Mouse (Mus musculus) heart, postnatal 36 days (tissue): ENCODE measurements around the gene Coro1b. TPM values are rescaled to one million over a fixed set of nuclear protein-coding genes. Genes with fewer than 3 reads are reported as not detected.
A peak's percentile ranks its signal among the peaks of the same experiment; 100 is the strongest.

Experiments
- DNase-seq, 2 experiments: peaks; one replicate each; pipeline ENCODE4 v3.0.0; 2021 to 2022
- intact Hi-C: fragments of 180-260 bp; cut with DNase I; formaldehyde crosslinking; loops from one replicate; pipeline ENCODE4 v1.15.1; 2025
- total RNA-seq, 2 experiments: library from RNA; stranded (reverse); gene quantifications; 2 replicates each; pipeline ENCODE4 v1.2.3; 2021

Gene Coro1b
- total RNA-seq, 2 experiments from 2014 or later: 52.4 to 55.6 TPM

DNA sequence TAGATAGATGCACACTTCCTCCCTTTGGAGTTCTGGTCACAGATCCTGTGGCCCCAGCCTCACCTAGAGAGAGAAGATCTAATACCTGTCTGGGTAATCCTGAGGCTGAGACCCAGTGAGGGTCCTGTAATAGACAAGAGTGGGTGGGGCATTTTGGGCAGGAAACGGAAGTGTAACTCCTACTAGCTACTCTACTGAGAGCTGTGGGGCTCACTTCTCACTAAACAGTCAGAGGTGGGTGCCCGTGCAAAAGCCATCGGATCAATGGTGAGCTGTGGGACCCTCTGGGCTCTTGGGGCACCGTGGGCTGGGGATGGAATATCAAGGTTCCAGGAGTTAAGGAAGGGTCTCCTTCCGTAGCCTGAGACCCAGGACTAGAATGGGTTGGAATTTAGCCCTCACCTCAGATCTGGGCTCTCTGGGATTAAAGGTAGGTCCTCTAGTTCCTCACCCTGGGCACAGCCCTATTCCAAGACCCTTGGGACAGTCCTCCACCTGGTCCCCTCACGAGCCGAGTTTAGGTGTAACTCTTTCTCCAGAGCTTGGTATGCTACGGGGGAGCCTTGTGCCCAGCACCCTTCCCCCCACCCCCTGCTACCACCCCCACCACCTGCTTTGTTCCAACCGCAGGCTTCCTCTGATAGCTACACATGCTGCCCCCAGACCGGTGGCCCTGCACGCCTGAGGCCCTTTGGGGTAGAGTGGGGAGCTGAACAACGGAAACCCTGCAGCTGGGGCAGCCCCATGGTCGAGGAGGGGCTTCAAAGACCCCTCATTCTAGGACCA lies 6.2 kb downstream of the Coro1b start:
- intact Hi-C loops: no loop called here
- DNase-seq: no peak

DNA sequence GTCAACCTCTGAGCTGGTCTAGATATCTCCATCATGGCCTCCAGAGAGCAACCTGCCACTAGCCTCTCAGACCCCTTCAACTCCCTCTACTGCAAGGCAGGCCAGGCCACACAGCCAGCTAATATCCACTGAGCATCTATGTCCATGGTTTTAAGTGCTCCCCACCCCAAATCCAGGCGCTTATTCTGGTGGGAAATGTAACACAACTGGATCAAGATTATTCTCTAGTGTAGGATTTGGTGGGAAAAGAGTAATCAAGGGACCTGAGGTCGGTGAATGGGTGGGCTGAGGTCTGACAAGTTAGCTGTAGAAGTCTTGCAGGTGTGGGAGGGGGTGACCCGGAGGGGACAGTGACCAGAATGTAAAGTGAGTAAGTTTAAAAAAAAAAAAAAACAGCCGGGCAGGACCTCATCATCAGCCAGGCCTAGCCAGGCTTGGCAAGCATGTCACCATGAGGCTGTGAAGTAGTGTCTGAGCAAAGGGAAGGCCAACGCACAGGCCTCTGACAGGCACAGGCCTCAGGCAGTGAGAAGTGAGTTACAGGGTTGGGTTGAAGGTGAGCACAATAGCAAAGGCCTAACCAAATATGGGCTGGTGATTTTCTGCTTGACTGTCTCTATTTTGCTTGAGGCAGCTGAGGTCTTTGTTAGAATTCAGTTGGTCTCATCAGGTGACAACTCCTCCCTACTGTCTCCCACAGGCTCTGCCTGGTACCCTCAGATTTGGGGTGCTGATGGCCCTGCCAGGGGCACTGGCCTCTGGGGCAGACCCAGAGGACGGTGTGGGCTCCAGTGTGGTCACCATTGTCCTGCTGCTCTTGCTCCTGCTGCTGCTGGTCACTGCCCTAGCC lies 7.0 kb downstream of the Coro1b start:
- DNase-seq: no peak

DNA sequence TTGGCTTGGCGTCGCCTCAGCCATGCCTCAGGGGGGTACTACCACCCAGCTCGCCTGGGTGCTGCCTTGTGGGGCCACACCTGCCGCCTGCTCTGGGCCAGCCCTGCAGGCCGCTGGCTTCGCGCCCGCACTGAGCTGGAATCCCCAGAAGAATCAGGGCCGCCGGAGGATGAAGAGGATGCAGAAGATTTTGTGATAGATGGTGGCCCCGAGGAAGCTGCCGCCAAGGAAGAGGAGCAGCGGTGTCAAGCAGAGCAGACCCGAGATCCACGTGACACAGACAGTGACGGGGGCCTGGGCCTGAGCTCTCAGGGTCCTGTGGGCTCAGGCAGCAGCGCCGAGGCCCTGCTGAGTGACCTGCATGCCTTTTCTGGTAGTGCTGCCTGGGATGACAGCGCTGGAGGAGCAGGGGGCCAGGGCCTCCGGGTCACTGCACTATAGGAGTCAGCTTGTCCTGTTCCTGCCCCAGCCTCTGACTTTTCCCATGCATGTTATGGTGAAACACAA lies 7.7 kb downstream of the Coro1b start:
- no peak for DNase-seq
- intact Hi-C loops: no loop called here

More for the DNA sequence above, 7.0 kb downstream of the Coro1b start:
- intact Hi-C loops: no loop called here

DNA sequence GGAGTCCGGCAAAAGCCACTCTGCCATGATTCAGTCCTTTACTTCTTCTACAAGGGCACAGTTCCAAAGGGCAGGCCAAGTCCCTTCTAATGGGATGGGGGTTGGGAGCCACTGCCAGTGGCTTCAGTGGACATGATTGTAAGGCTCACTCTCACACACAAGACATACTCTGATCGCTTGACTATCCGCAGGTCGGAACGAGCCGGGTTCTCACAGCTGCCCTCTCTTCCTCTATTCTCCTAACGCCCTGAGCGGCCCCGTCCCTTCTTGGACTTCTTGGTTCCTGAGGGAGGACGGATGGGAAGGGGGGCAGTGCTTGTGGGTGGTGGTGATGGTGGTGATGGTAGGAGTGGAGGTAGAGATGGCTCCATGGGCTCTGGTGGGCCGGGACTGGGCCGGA lies 8.4 kb downstream of the Coro1b start:
- no peak for DNase-seq
- intact Hi-C loops: no loop called here

DNA sequence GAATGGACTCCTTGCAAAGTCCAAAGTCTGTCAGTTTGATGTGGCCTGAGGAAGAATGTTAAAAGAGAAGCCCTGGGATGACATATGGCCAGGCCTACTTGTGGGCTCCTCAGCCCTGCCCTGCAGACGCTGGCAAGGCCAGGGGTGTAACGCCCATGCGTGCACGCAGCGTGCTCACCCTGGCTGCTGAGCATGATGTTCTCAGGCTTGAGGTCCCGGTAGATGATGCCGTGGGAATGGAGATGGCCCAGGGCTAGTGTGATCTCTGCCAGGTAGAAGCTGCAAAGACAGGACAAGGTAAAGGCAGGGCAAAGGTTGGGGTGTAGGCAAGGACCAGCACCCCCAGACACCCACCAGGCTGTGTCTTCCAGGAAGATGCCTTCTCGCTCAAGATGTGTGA lies 10.6 kb downstream of the Coro1b start:
- intact Hi-C loops: no loop called here
- no peak for DNase-seq

DNA sequence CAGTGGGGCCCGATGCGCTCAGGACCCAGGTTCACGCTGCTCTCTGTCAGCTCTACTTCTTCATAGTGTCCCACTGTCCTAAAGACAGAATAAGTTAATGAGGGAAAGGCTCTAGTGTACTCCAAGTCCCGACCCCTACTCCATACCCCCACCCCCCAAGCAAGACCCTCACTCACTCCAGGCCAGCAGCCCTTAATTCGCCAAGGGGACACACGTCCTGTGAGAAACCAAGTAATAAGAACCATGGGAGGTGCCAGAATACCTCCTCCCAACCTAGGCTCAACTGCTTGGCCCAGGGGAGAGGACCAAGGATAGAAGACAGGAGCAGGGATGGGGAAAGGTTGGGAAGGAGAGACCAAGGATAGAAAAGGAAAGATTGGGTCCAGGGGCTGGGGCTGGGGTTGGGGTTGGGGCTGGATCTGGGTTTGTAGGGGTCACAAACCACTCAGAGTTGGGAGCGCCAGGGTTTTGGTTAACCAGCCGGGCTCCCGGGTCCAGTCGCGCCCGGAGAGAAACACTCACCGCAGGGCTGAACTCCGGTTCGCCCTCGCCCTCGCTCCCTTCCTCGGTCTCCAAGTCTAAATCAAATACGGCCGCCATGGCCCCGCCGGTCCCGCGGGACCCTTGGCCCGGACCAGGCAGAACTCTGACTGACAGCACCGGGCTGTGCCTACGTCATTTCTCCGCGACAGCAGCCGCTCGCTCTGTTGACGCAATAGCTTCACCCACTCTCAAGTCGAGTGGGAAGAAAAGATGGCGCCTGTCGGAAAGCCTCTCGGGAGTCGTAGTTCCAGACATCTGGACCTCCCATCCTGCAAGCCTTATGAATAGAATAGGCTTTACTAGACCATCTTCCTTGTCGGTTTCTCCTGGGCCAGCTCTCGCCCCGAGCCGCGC lies 14.5 kb downstream of the Coro1b start, which contains the start of gene Rps6kb2:
Rps6kb2 (minus strand) TSS at position 709 of the 897 bp plus-strand sequence.
- intact Hi-C loops: loop anchor here (2.0 kb wide), 1 partner anchor 36 kb away; no protein-coding TSS in a partner anchor
- DNase-seq: peak; percentile 95 to 97

DNA sequence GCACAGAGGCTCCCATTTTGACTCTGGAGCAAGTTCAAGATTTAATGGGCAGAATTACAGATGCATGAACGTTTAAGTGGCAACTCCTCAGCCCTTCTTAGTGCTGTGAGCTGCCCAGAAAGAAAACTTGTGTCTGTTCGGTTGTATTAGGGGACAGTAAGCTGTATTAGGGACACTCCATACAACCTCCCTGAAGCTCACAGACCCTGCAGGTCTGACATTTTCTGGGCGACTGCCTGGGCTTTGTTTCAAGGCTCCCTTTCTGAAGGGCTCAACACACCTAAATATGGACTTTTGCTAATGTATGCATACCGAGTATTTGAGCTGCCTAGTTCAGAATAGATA lies 15.1 kb downstream of the Coro1b start:
- no peak for DNase-seq
- intact Hi-C loops: loop anchor here (2.0 kb wide), 1 partner anchor 37 kb away; no protein-coding TSS in a partner anchor

DNA sequence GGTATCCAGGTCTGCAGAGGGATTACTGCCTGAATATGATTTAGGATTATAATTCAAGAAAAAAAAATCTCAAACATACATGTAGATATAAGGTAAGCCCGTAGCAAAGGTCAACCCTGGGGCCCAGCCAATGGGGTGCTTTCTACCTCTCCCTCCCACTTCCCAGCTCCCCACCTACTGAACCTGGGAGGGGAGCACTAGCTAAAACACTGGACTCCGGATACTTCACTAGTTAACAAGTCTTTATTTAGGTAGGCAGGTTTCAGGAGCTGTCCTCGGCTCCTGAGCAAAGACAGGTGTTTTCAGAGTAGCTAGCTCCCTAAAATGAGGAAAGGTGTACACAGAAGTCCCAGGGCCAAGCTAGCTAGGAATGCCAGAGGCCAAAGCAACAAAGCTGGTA lies 15.7 kb downstream of the Coro1b start:
- intact Hi-C loops: no loop called here
- DNase-seq: no peak

DNA sequence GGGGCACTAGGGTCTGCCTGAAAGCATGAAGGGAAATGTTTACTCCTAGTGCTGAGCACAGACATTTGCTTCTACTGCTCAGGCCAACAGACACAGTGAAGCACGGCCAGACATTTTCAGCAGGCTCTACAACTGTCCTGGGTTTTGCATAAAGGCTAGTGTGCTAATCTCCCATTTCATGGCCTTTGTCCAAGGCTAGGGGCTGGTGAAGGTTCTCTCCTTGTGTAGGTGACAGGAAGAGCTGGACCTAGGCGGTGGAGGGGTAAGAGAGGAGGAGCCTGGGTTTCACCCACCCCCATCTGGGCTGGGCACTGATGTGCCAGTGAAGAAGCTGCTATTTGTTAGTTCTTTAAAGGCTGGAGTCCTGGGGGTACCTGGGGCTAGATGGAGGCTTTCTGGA lies 16.3 kb downstream of the Coro1b start:
- intact Hi-C loops: no loop called here
- DNase-seq: no peak

DNA sequence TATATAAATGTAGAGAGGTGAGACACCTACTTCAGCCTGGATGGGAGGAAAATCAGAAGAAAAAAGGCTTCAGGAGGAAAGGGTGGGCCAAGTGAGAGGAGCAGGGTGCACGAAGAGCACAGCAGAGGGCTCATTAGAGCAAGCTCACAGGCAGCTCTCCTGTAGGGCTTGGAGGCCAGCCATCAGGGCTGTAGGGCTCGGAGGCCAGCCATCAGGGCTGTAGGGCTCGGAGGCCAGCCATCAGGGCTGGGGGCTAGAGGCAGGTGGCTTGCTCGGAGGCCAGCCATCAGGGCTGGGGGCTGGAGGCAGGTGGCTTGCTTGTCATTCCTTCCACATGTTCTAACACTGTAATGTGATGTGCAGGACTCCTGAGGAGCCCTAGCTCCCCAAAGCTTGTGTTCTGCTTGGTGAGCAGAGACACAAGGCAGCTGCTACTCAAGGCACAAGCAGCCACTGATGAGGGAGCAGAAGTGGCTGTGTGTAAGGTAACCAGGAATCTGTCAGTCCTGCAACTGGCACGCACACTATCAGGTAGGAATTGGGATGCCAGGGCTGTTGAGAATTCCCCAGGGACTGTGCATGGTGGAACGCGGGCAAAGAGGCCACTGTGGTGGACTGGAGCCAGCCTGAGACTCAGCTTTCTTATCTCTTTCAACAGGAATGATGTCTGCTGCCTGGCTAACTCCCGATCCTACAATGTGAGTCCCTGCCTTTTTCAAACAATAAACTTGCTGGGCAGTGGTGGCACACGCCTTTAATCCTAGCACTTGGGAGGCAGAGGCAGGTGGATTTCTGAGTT lies 18.5 kb downstream of the Coro1b start:
- DNase-seq: no peak

DNA sequence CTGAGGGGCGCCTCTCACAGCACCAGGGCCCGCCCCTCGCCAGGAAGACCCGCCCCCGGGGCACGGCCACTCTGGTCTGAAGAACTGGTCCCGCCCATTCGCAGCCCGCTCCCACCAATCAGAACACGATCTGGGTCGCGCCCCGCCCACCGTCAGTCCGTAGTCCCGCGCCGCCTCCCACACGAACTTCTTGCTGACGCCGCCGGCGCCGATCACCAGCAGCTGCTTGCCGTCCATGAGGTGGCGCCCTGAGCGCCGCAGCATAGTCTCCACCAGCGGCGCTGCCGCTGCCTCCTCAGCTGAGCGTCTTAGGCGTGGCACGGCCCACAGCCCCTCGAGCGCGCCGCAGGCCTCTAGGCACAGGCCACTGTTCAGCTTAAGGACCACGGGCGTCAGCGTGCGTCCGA lies 21.0 kb downstream of the Coro1b start:
- peak; percentile 99 to 100 for DNase-seq
- intact Hi-C loops: loop anchor here (1.0 kb wide), 1 partner anchor 22 kb away; the partner anchor contains the start of gene Tbc1d10c

More for the DNA sequence above, 18.5 kb downstream of the Coro1b start:
- intact Hi-C loops: no loop called here

DNA sequence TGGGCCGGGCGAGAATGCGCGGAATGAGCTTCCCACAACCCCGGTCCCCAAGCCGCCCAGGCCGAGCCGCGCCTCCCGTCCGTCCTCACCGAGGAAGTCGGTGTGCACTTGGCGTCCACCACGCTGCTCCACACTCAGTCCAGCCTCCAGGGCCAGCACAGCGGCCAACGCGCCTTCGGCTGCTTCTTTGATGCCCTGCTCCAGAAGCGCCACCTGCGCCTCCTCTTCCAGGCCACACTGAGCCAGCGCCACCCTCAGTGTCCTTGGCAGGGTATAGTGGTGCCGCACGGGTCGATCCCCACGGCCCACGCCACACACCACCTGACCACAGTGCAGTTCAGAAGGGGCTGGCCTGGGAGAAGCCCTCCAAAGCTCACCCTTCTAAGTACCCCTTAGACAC lies 21.4 kb downstream of the Coro1b start:
- intact Hi-C loops: loop anchor here (1.0 to 2.0 kb wide), 2 partner anchors 21 to 59 kb away; partner anchors contain the start of gene Tbc1d10c
- DNase-seq: no peak

DNA sequence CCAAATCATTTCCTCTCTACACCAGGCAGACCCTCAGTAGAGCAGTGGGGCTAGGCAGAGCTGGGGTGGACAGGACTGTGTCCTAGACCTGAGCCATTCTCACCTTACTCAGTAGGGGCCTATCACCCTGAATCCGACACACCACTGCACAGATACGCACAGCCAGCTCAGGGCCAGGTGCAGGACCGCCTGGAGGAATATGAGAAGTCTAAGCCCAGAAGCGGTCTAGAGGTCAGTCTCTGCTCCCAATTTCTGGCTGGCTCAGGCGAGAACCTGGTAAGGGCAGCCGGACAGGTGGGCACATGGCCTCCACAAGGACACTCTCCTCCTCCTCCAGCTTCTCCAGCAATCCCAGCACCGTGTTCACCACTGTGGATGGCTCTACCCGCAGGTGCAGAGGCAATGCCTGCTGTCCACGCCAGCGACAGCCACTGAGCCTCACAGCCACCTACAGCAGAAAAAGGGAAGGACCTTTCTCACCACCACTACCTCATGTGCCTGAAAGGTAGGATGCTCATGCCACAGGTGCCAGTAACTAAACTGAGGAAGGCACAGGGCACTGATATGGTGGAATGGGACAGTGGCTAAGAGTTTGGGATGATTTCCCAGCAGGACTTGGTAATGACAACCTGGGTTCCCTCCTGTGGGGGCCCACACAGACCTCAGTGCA lies 22.4 kb downstream of the Coro1b start:
- intact Hi-C loops: loop anchor here (2.0 kb wide), 1 partner anchor 58 kb away; no protein-coding TSS in a partner anchor
- DNase-seq: no peak

DNA sequence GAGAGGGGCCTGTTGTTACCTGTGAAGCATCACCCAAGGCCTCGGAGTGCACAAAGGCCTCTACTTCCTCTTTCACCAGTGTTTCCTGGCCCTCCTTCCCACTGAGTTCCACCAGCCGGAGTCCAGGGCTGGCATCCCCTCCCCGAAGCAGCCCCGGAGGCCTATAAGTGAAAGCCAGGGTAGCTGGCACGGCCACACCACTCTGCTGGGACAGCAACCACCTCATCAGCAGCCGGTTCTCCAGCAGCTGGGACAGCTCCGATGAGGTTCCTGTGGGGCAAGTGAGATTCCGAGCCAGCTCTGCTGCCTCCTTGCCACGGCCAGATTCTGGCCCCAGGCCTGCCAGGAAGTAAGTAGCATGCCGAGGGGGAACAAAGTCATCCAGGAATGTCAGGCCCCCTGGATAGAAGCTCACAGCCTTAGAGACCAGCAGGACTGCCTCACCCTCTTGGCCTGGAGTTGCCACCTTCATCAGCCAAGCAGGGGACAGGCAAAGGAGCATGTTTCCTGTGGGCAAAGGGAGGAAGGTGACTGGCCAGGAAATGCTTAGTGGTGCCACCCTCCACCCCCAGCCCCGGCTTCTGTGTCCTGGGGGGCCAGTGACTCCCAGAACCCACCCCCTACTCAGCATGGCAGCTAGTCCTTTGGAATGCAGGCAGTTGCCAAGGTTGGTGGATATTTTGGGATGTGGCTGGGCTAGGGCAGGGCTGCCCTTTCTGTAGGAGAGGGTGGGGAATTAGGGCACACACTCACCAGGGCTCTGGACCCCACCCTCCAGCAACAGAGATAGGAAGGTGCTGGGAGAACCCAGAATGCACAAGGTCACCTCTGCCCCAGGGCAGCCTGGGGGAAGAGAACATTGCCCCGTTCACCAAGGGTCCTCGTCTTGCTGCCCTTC lies 23.2 kb downstream of the Coro1b start:
- intact Hi-C loops: loop anchor here (2.0 kb wide), 1 partner anchor 57 kb away; no protein-coding TSS in a partner anchor
- DNase-seq: peak in 1 of 2 experiments; percentile 41

DNA sequence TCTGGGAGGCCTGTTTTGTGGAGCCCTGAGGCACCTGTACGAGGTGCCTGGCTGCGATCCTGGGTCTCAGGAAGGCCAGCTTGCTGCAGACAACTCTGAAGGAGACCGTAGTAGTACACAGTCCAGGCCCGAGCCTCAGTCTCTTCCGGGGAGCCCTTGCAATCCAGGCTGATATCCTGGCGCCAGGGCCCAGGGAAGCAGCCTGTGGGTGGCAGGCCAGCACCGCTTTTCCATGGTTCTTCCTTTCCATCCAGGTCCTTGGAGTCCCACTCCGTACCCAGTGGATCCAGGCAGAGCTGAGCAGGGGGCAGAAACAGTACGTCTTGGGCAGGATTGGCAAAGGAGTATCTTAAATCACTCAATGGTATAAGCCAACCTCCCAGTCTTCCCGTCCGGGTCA lies 24.5 kb downstream of the Coro1b start:
- no peak for DNase-seq
- intact Hi-C loops: no loop called here

DNA sequence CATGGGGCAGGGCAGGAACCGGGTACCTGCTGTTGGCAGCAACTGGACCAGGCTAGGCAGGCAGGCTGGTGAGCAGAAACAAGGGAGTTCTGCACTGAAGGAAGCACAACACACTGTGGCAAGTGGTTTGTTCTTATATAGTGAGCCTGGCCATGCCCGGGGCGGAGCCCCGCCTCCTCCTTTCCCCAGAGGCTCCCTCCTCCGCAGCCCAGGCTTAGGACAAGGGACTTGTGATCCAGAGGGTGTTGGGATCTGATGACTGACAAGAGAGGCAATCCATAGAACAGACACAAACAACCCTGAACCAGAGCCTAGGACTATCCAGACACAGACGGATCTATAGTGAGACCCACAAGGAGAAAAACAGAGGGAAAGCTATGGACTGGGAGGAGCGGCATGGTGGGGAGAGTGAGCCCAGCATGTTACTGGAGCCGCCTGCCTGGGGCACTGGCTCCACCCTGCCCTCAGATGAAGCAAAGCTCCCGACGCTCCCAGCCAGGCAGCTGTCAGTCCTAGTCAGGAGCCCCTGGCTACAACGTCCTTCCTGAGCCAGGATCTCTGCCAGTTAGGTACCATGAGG lies 27.0 kb downstream of the Coro1b start, which contains the start of gene Carns1:
Carns1 (minus strand) TSS at position 112 of the 580 bp plus-strand sequence.
- DNase-seq: peak in 1 of 2 experiments; percentile 61
- intact Hi-C loops: no loop called here

DNA sequence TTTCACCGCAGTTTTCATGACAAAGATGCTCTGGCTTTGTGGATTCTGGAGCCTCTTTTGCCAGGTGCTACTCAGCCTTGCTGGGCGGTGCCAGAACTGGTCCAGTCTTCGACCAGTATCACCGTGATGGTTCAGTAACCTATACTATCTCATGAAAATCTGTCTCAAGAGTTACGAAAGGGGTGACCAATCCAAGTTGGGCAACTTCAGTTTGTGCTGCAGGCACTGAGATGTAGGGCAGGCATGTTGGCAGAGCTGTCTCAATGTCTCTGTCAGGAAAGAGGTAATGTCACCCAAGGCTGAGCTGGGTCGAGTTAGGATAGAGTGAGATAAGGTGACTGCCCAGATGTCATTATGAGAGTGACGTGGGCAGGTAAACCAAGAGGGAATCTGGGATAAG lies 32.0 kb downstream of the Coro1b start:
- no peak for DNase-seq
- intact Hi-C loops: no loop called here
